Mouse (Mus musculus) liver, adult 2 months (tissue): ENCODE data around the gene Itgb5.

ENCODE experiments used
- CTCF ChIP-seq: fragments of 200-500 bp; IDR thresholded peaks from 2 replicates; pipeline ENCODE4 v1.5.1; 2011; ENCODE audit warnings: low read depth, low read length, control low read depth
- POLR2A ChIP-seq: fragments of 200-500 bp; IDR thresholded peaks from 2 replicates; pipeline ENCODE4 v1.6.1; 2011; ENCODE audit warnings: low read length, control low read depth; ENCODE audit not compliant: insufficient read depth; ENCODE audit errors: extremely low read depth

- TF ChIP-seq CTCF, result no peak
- TF ChIP-seq POLR2A, result no peak
Observed at GRCm38 (mm10) chr16:33784547-33784946, 44.9 kb upstream of the Itgb5 start.
